ENCODE assay signal across 20 mouse cellular contexts in the genomic region with DNA sequence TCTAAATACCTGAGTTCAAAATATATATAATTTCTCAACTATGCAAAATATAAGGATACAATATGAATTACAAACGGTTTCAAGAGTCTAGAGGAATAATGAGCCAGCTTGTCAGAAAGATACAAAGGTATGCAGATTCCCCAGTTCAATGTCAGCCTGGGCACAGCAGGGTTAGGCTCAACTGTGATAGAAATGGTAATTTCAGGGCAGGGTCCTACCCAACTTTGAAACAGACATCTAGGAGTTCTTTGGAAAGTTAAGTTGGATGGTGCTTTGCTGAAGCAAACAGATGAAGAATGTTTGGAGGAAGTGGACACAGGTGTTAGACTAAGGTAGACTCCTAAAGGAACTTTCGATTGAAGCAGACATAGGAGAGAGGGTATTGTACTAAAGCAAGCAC.
DNase-seq lines count a peak whose midpoint lies in the region; ATAC-seq and TF ChIP-seq lines count a peak whose summit lies in the region.
"Had no signal": no experiment of that assay in that cellular context is flagged by ENCODE, and none has a peak within 500 bp of the region (broad histone marks: within the 10 kb centered on the region; RNA-seq: fewer than 3 reads in every experiment).

No protein-coding gene starts in this region.

- no peaks in the 10 kb centered on the region for H3K36me3 ChIP-seq in stomach, postnatal 0 days (ENCODE audit: control insufficient read depth, insufficient read depth, low read length)
- H3K36me3 ChIP-seq: embryonic facial prominence, embryonic 10.5 days; embryonic facial prominence, embryonic 12.5 days; forebrain, embryonic 15.5 days; G1E had no signal

- 60% methylated on average over 2 of the region's 2 CpGs for WGBS in stomach, postnatal 0 days

- H3K27ac ChIP-seq in stomach, postnatal 0 days (replicated peaks): no peak overlapping the region
- H3K27ac ChIP-seq: embryonic facial prominence, embryonic 10.5 days; embryonic facial prominence, embryonic 12.5 days; forebrain, embryonic 13.5 days; forebrain, embryonic 15.5 days had no signal

- H3K4me2 ChIP-seq in stomach, postnatal 0 days (replicated peaks; ENCODE audit: low read depth): no peak overlapping the region
- H3K4me2 ChIP-seq: embryonic facial prominence, embryonic 12.5 days; forebrain, embryonic 13.5 days; forebrain, embryonic 15.5 days had no signal

- H3K9ac ChIP-seq in stomach, postnatal 0 days (ENCODE audit: low read length): no peak overlapping the region
- H3K9ac ChIP-seq: embryonic facial prominence, embryonic 12.5 days; forebrain, embryonic 13.5 days; forebrain, embryonic 15.5 days; forebrain, postnatal 0 days had no signal

- no peak for TF ChIP-seq CTCF in stomach, postnatal 0 days (IDR thresholded peaks at IDR 0.05; ENCODE audit: low read depth)

- TF ChIP-seq EP300 in stomach, postnatal 0 days (optimal IDR thresholded peaks at IDR 0.05): no peak

- DNase-seq in ES-CJ7 (ENCODE audit: low read depth, low spot score) (peak; percentile 91), R1 (ENCODE audit: low read depth, low spot score) (peak; percentile 82)
- no peak for DNase-seq in stomach, postnatal 0 days (ENCODE audit: low spot score)
- DNase-seq in cerebellum, postnatal 25 days: no peak
- no peak for DNase-seq in thymus, postnatal 0 days (ENCODE audit: low spot score)
- DNase-seq: adrenal gland, adult 2 months; adrenal gland, postnatal 10 days; adrenal gland, postnatal 25 days; cerebellum, adult 11 months; cerebellum, adult 18-20 months; cerebellum, adult 8-10 months; cerebellum, adult 9-11 months; cerebellum, postnatal 14 days; forebrain, postnatal 0 days had no signal

- no peak for ATAC-seq in stomach, postnatal 0 days (ENCODE audit: low FRiP score, low TSS enrichment)
- ATAC-seq: forebrain, embryonic 13.5 days; forebrain, embryonic 15.5 days; forebrain, postnatal 0 days; Patski had no signal

- no peaks in the 10 kb centered on the region for H3K4me1 ChIP-seq in stomach, postnatal 0 days (replicated peaks; ENCODE audit: control insufficient read depth, insufficient read depth)
- H3K4me1 ChIP-seq: embryonic facial prominence, embryonic 10.5 days; embryonic facial prominence, embryonic 12.5 days; forebrain, embryonic 13.5 days; forebrain, embryonic 15.5 days had no signal

- no peaks in the 10 kb centered on the region for H3K27me3 ChIP-seq in stomach, postnatal 0 days (ENCODE audit: control insufficient read depth, insufficient read depth, low read length)
- H3K27me3 ChIP-seq: embryonic facial prominence, embryonic 12.5 days; forebrain, embryonic 13.5 days; forebrain, embryonic 15.5 days; Patski had no signal

- no peaks in the 10 kb centered on the region for H3K9me3 ChIP-seq in stomach, postnatal 0 days (ENCODE audit: control insufficient read depth, low read length)
- H3K9me3 ChIP-seq: embryonic facial prominence, embryonic 10.5 days; embryonic facial prominence, embryonic 12.5 days; forebrain, embryonic 13.5 days; forebrain, embryonic 15.5 days; G1E had no signal

- no peak overlapping the region for H3K4me3 ChIP-seq in stomach, postnatal 0 days (ENCODE audit: low read depth, low read length)
- H3K4me3 ChIP-seq: embryonic facial prominence, embryonic 10.5 days; embryonic facial prominence, embryonic 12.5 days; forebrain, embryonic 13.5 days; forebrain, embryonic 15.5 days had no signal

Comparison
In these comparisons a context has a peak if more than half of its experiments do, and no peak if none do; other contexts are left out.
1. DNase-seq: peak in ES-CJ7 (single experiment) and R1 (single experiment); none in stomach, postnatal 0 days (single experiment), cerebellum, postnatal 25 days (0 of 2) and thymus, postnatal 0 days (single experiment).